Mouse (Mus musculus) T-helper 17 cell (primary cell): ENCODE measurements around the gene Rbms1.

Source experiments
- in situ Hi-C, 2 experiments: fragments of 300-600 bp; cut with MboI, MseI; formaldehyde crosslinking; loops; 1 replicate in 1 of 2; 2 replicates in 1 of 2; pipeline ENCODE4 v1.15.1; 2025; ENCODE audit warnings: high pct_unique_total_duplicates in 2 of 2

The Rbms1 gene

GRCm38 (mm10) chr2:60962671-60963421 lies at the start of gene Rbms1:
Gene Rbms1, minus strand, starts transcription at chr2:60963192.
- in situ Hi-C loops, result no loop called here

- in situ Hi-C loops, result no loop called here
Measured at GRCm38 (mm10) chr2:61012249-61012828, 49.3 kb upstream of the Rbms1 start.

GRCm38 (mm10) chr2:60986286-60986685 lies 23.3 kb upstream of the Rbms1 start:
- in situ Hi-C loops, result loop anchor here in 1 of 2 experiments (10.0 kb wide), 1 partner anchor 451 kb away; no protein-coding TSS in a partner anchor

GRCm38 (mm10) chr2:60978538-60979313 lies 15.7 kb upstream of the Rbms1 start:
- in situ Hi-C loops, result no loop called here

GRCm38 (mm10) chr2:60972189-60972814 lies 9.3 kb upstream of the Rbms1 start:
- in situ Hi-C loops, result no loop called here

GRCm38 (mm10) chr2:60963616-60964015 lies 624 bp upstream of the Rbms1 start:
- in situ Hi-C loops, result no loop called here

- in situ Hi-C loops, result no loop called here
Measured at GRCm38 (mm10) chr2:60962001-60962670, 856 bp downstream of the Rbms1 start.

GRCm38 (mm10) chr2:60961281-60961680 lies 1.7 kb downstream of the Rbms1 start:
- in situ Hi-C loops, result no loop called here

GRCm38 (mm10) chr2:60948241-60948640 lies 14.8 kb downstream of the Rbms1 start:
- in situ Hi-C loops, result no loop called here

GRCm38 (mm10) chr2:60947817-60948216 lies 15.2 kb downstream of the Rbms1 start:
- in situ Hi-C loops, result no loop called here

- in situ Hi-C loops, result no loop called here
Measured at GRCm38 (mm10) chr2:60940454-60940961, 22.5 kb downstream of the Rbms1 start.

- in situ Hi-C loops, result no loop called here
Measured at GRCm38 (mm10) chr2:60939957-60940356, 23.0 kb downstream of the Rbms1 start.

GRCm38 (mm10) chr2:60936910-60937309 lies 26.1 kb downstream of the Rbms1 start:
- in situ Hi-C loops, result no loop called here

GRCm38 (mm10) chr2:60928948-60929347 lies 34.0 kb downstream of the Rbms1 start:
- in situ Hi-C loops, result no loop called here

GRCm38 (mm10) chr2:60927906-60928775 lies 34.9 kb downstream of the Rbms1 start:
- in situ Hi-C loops, result no loop called here

GRCm38 (mm10) chr2:60925063-60925462 lies 37.9 kb downstream of the Rbms1 start:
- in situ Hi-C loops, result no loop called here

GRCm38 (mm10) chr2:60923756-60924544 lies 39.0 kb downstream of the Rbms1 start:
- in situ Hi-C loops, result no loop called here

- in situ Hi-C loops, result no loop called here
Measured at GRCm38 (mm10) chr2:60923111-60923510, 39.9 kb downstream of the Rbms1 start.

GRCm38 (mm10) chr2:60922351-60922750 lies 40.6 kb downstream of the Rbms1 start:
- in situ Hi-C loops, result no loop called here
